Mouse (Mus musculus) inflammation-experienced regulatory T-cells, adult 6 months (primary cell): ENCODE measurements around the gene Gm20388. TPM values are rescaled to one million over a fixed set of nuclear protein-coding genes. Genes with fewer than 3 reads are reported as not detected.

ENCODE experiments used
- ATAC-seq: one replicate; pipeline ENCODE4 v1.8.0; 2017
- polyA plus RNA-seq, 3 experiments: library from polyadenylated mRNA; unstranded; fragments of 100-300 nt; shearing (Covaris generic); gene quantifications; one replicate each; pipeline ENCODE4 v1.2.1; 2017

Gene Gm20388
- polyA plus RNA-seq, 3 experiments from 2014 or later: 10.8 to 14.1 (median 11.8) TPM

- ATAC-seq: peak; percentile 59
These were observed 576.1 kb downstream of the Gm20388 start for GRCm38 (mm10) chr8:120486477-120487376.

- ATAC-seq: peak; percentile 3
These were observed 576.7 kb downstream of the Gm20388 start for GRCm38 (mm10) chr8:120487377-120487728.

GRCm38 (mm10) chr8:120487729-120488510 is 577.3 kb downstream of the Gm20388 start:
- ATAC-seq: peak; percentile 35

- ATAC-seq: no peak
These were observed 578.0 kb downstream of the Gm20388 start for GRCm38 (mm10) chr8:120488636-120489131.

- ATAC-seq: peak; percentile 57
These were observed 578.6 kb downstream of the Gm20388 start for GRCm38 (mm10) chr8:120489142-120489754.

GRCm38 (mm10) chr8:120489771-120490281 is 579.2 kb downstream of the Gm20388 start:
- ATAC-seq: no peak

- peak; percentile 7 for ATAC-seq
These were observed 579.9 kb downstream of the Gm20388 start for GRCm38 (mm10) chr8:120490354-120491141.

- ATAC-seq: no peak
These were observed 580.6 kb downstream of the Gm20388 start for GRCm38 (mm10) chr8:120491166-120491793.

GRCm38 (mm10) chr8:120492193-120492880 is 581.7 kb downstream of the Gm20388 start:
- no peak for ATAC-seq

GRCm38 (mm10) chr8:120492881-120493220 is 582.2 kb downstream of the Gm20388 start:
- no peak for ATAC-seq

- no peak for ATAC-seq
These were observed 583.1 kb downstream of the Gm20388 start for GRCm38 (mm10) chr8:120493508-120494464.

- ATAC-seq: no peak
These were observed 584.3 kb downstream of the Gm20388 start for GRCm38 (mm10) chr8:120494903-120495302.

- no peak for ATAC-seq
These were observed 584.8 kb downstream of the Gm20388 start for GRCm38 (mm10) chr8:120495461-120495860.

GRCm38 (mm10) chr8:120496478-120496877 is 585.8 kb downstream of the Gm20388 start:
- no peak for ATAC-seq

- ATAC-seq: peak; percentile 84
These were observed 586.9 kb downstream of the Gm20388 start for GRCm38 (mm10) chr8:120497503-120497946.

GRCm38 (mm10) chr8:120498349-120498831 is 587.7 kb downstream of the Gm20388 start:
- ATAC-seq: no peak

- no peak for ATAC-seq
These were observed 588.4 kb downstream of the Gm20388 start for GRCm38 (mm10) chr8:120498926-120499605.

GRCm38 (mm10) chr8:120500701-120501261 is 590.1 kb downstream of the Gm20388 start:
- no peak for ATAC-seq
